Mouse (Mus musculus): ENCODE measurements at regions not wholly inside any gene's neighbourhood (a gene's known extent, or its start where the extent isn't known, plus 50 kb on each side); places are given as distances from the start of the nearest gene placed in this dataset.
A peak's percentile ranks its signal among the peaks of the same experiment; 100 is the strongest.

GRCm38 (mm10) chr13:110450526-110450925 is 55.7 kb downstream of the Plk2 start:
- no peak for DNase-seq (ENCODE audit: extremely low spot score, low spot score)

- DNase-seq (ENCODE audit: extremely low spot score, low spot score) = no peak
Observed at GRCm38 (mm10) chr13:110452009-110452525, 57.2 kb downstream of the Plk2 start.

DNA sequence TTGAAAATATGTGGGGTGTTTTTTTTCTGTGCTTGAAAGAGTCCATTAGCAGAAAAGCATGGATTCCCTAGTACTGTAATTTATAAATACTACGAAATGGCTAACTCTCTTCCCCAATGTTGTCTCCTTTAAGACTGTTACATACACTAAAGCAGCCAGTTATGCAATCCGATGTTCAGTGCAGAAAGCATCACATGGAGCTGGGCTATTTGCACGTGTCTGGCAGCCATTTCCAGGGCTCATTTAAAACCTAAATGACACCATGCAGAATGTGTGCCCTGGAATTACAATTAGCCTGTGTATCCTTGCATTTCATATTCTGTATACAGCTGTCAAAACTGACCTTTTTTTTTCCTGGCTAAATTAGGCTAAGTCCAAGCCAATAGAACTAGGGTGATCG is 60.2 kb downstream of the Plk2 start:
- DNase-seq (ENCODE audit: extremely low spot score, low spot score) = no peak

GRCm38 (mm10) chr13:110455569-110456196 is 60.8 kb downstream of the Plk2 start:
- DNase-seq (ENCODE audit: extremely low spot score, low spot score) = no peak

DNA sequence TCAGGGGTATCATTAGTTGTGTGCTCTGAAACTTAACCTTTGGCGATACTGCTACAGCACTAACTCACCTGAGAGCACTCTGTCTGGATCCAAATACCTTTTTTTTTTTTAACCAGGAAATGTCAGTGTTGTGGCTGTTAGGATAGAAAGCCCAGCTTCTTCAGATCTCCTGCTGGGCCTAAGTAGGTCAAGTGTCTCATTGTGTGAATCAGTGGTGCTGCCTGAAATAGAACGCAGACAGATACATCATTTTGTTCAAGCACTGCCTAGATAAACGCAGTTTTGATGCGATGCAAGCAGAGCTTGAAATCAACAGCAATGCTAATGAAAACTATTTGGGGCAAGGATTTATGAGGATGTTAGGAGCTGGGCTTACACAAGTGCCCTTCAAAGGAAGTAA is 63.9 kb downstream of the Plk2 start:
- no peak for DNase-seq (ENCODE audit: extremely low spot score, low spot score)

DNA sequence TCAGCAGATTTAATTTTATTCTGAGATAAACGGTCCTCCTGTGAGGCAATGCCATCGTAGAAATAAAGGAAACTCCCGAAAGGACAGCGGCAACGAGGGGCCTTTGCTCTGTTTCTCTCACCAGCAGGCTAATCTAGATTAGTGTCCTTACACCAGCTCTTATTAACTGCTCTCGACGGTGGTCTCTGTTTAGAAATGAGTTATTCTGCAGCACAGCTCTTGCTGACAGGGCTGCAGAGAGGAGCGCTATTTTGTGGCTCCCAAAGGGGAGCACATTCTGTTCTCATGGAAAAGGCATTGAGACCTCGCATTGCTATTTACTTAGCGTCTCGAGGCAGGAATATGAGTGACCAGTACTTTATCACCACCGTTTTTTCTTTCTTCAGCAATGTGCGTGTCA is 66.7 kb downstream of the Plk2 start:
- no peak for DNase-seq (ENCODE audit: extremely low spot score, low spot score)

DNA sequence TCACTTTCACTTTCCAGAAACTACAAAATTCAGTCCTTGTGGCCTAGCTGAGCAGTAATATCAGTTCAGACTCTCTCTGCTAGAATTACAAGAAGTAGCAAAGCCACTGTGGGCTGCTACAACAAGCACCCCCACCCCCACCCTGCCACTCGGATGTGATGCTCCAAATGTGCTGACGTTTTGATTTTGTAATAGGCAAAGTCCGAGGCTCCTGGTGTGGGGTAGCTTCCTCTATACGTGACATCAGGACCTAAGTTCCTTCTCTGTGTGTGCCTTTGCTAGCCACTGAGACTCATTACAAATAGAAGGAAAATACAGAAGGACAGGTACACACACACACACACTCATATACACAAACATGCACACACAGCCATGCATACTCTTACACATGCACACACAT is 76.7 kb downstream of the Plk2 start:
- no peak for DNase-seq (ENCODE audit: extremely low spot score, low spot score)

- DNase-seq (ENCODE audit: extremely low spot score, low spot score) = no peak
Observed at GRCm38 (mm10) chr13:110477709-110478108, 82.9 kb downstream of the Plk2 start.

DNA sequence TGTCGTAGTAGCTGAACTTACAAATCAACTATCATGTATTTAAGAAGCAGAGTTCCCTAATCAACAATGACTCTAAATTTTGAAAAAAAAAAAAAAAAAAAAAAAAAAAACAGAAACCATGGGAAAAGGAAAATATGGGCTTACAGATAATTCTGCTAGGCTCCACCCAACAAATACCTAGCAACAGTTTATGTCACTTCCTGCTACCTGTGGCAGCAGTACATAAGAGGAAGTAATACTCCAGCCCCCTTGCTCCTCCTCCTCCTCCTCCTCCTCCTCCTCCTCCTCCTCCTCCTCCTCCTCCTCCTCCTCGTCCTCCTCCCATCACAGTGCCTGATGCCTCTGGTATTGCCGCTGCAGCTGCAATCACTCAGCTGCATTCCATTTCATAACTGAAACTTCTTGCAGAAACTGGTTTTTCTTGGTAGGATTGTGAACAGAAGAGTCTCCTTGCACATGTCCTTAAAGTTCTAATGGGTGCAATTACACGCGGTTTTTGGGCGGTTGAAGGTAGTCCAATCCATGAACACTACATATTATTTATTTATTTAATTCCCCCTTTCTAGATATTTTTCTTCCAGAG is 89.6 kb downstream of the Plk2 start:
- DNase-seq (ENCODE audit: extremely low spot score, low spot score) = no peak

DNA sequence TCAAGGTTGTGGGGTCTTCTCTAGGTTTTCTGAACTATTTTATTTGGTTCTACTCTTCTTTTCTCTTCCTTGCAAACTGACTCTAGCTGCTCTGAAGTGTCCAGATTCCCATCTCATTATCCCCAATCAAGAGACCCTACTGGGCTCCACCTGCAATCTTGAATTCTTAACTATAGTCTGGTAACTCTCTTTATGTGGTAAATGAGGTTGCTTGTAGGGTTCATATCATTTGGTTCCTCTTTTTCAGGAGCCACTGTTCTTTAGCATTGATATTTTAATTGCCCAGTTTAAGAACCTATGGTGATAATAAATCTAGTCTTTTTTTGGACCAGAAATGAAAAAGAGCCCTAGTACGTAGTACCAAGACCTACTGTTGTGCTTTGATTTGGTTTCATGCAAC is 90.7 kb downstream of the Plk2 start:
- DNase-seq (ENCODE audit: extremely low spot score, low spot score) = no peak

DNA sequence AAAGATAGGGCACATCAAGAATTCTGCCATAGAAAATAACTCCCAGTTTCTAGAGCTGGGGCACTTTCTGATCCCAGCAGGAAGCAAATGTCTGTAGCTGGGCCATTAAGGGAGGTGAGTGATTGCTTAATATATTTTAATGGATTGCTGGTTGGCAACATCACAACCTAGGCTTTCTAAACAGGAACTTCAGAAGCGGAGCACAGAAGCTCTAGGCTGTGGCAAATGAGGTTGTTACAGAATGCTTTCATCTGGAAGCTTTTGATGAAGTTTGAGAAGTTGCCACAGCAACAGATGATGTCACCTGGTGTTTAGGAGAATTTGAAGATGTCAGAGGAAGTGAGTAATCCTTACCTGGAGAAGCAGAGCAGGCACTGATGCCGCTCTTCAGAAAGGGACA is 95.3 kb downstream of the Plk2 start:
- no peak for DNase-seq (ENCODE audit: extremely low spot score, low spot score)

DNA sequence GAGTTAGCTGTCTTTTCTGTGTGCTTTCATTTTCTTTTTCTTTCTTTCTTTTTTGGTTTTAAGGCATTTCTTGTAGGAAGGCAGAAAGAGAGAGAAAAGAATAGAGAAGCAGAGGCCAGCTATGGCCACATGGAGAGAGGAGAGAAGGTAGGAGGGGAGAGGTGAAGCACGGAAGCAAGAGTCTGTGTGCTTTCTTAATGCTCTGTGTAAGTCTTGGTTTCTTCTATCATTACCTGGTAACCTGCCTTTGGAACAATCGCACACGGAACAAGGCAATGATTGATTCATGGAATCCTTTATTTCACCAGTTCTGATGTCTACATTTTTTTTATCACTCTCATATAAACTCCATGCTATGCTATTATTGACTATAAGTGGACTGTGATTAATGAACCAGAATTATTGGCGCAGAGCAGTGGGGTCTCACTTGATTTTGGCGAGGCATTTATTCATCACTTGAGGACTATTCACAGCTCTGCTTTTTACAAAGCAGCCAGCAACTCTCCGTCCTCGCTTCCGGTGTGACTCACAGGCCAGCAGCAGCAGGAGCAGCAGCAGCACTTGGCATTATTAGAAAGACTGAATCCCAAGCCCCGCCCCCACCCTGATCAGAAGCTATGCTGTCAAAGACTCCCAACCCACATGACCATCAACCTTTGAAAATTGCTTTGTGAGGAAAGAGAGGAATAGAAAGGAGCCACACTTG is 97.6 kb downstream of the Plk2 start:
- DNase-seq (ENCODE audit: extremely low spot score, low spot score) = peak; percentile 19

DNA sequence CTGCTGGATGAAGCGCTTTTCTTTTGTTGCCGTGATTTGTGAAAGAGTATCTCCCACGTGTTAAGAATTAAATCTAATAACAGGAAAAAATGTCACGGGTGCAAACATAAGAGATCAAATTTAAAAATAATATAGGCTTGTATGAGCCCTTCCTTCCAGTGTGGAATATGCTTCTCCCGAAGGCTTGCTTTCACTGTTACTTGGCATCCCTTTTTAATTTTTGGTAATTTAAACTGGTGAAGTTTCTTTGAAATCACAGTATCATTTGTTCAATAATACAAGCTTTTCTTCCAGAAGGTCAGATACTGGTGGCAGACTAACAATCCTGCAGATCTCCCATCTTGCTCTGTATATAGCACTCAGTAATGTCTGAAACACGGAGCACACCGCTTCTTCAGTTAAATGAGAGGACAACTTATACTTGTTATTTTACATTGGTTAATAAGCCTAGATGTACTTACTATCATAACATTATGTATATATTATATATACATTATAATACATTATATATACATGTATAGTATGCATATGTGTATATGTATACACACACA is 98.2 kb downstream of the Plk2 start:
- no peak for DNase-seq (ENCODE audit: extremely low spot score, low spot score)

- DNase-seq (ENCODE audit: extremely low spot score, low spot score) = no peak
Observed at GRCm38 (mm10) chr13:110497461-110497860, 102.6 kb downstream of the Plk2 start.

- DNase-seq (ENCODE audit: extremely low spot score, low spot score) = no peak
Observed at GRCm38 (mm10) chr13:110507814-110508362, 113.0 kb downstream of the Plk2 start.

- no peak for DNase-seq (ENCODE audit: extremely low spot score, low spot score)
Observed at GRCm38 (mm10) chr13:110517986-110518385, 123.1 kb downstream of the Plk2 start.

DNA sequence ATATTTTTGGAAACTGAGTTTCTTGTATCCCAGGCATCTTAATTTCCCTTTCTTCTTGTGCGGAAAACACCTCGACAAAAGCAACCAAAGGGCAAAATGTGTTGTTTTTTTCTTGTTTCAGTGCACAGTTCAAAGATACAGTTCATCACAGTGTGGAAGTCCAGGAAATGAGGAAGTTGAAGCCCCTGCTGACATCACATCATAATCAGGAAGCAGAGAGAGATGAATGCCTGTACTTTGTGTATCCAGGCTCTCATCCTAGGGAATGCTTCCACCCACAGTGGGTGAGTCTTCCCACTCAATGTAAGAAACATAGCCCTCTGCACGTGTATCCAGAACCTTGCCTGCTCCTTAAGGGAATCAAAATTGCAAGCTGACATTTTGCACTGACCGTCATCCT is 128.1 kb downstream of the Plk2 start:
- no peak for DNase-seq (ENCODE audit: extremely low spot score, low spot score)

DNA sequence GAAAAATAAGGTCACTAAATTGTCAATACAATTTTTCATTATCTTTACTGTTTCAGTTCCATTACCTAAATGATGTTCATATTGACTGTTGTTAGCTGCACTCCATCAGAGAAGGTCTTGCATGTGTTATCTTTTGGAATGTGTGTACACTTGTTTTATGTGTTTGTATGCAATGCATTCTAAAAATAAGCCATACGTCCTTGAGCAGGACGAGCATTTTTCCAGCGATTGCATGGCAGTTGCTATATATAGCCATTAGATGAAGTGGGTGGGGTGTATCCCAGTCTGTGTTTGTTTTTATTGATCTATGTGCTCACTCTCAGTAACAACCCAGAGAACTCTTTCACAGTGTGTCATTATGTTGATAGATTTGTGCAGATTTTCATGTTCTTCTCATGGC is 132.8 kb downstream of the Plk2 start:
- DNase-seq (ENCODE audit: extremely low spot score, low spot score) = no peak

- no peak for DNase-seq (ENCODE audit: extremely low spot score, low spot score)
Observed at GRCm38 (mm10) chr13:110529624-110530023, 134.8 kb downstream of the Plk2 start.

GRCm38 (mm10) chr13:110534320-110534764 is 139.5 kb downstream of the Plk2 start:
- DNase-seq (ENCODE audit: extremely low spot score, low spot score) = peak; percentile 33

DNA sequence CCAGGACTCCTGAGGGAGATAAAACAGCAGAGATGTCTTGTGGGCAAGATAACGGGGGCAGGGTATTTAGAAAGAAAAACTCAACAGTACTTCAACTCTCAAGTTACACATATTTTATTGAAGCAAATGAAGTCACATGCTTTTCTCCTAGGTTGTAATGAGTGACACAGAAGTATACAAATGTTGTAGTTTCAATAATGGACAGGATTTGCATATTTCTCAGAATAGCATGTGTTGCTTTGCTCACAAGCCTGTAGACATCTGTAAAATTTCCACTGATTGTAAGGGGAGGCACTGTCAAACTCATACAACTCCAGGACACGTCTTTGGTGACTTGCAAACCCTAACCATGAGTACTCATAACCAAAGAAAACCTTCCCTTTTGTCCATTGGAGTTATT is 140.9 kb downstream of the Plk2 start:
- DNase-seq (ENCODE audit: extremely low spot score, low spot score) = no peak

GRCm38 (mm10) chr13:110537960-110538463 is 143.2 kb downstream of the Plk2 start:
- no peak for DNase-seq (ENCODE audit: extremely low spot score, low spot score)
